Mouse (Mus musculus) lung, embryonic 14.5 days (tissue): Measurements from ENCODE around the gene Clec16a. TPM values are rescaled to one million over a fixed set of nuclear protein-coding genes. Genes with fewer than 3 reads are reported as not detected.

Experiments used
- ATAC-seq: fragments of 200-750 bp; cut with Nextera tagmentation; 2 replicates; pipeline ENCODE4 v1.8.0; 2017; ENCODE audit warnings: mild to moderate bottlenecking, moderate TSS enrichment, moderate library complexity; ENCODE audit not compliant: insufficient read depth
- DNase-seq: peaks from one replicate; pipeline ENCODE4 v3.0.0-alpha.2; 2015
- H3K27ac ChIP-seq: fragments of 300-500 bp; sonication (generic); 2 replicates; pipeline ENCODE4 v1.5.1; 2014; ENCODE audit warnings: low read depth, mild to moderate bottlenecking, moderate library complexity
- H3K27me3 ChIP-seq: fragments of 300-500 bp; sonication (generic); 2 replicates; pipeline ENCODE4 v1.6.1; 2014; ENCODE audit warnings: low read length, control low read depth; ENCODE audit not compliant: insufficient read depth
- H3K36me3 ChIP-seq: fragments of 300-500 bp; sonication (generic); 2 replicates; pipeline ENCODE4 v1.6.1; 2014; ENCODE audit warnings: control low read depth; ENCODE audit not compliant: insufficient read depth
- H3K4me1 ChIP-seq: fragments of 300-500 bp; sonication (generic); 2 replicates; pipeline ENCODE4 v1.6.1; 2014; ENCODE audit warnings: antibody characterized with exemption, control low read depth; ENCODE audit not compliant: insufficient read depth
- H3K4me2 ChIP-seq: fragments of 300-500 bp; sonication (generic); 2 replicates; pipeline ENCODE4 v1.6.1; 2014; ENCODE audit warnings: mild to moderate bottlenecking
- H3K4me3 ChIP-seq: fragments of 300-500 bp; sonication (generic); 2 replicates; pipeline ENCODE4 v1.5.1; 2014; ENCODE audit warnings: low read depth, low read length
- H3K9ac ChIP-seq: fragments of 300-500 bp; sonication (generic); 2 replicates; pipeline ENCODE4 v1.6.1; 2014
- H3K9me3 ChIP-seq: fragments of 300-500 bp; sonication (generic); 2 replicates; pipeline ENCODE4 v1.6.1; 2016; ENCODE audit warnings: low read depth, low read length, control low read depth
- CTCF ChIP-seq: IDR thresholded peaks from 2 replicates; pipeline ENCODE4 v1.5.1; 2016; ENCODE audit warnings: antibody characterized with exemption, low read depth
- WGBS: fragments of 180-500 bp; shearing (Covaris S2); extraction: QIAGEN DNeasy Blood & Tissue Kit; methylation state at CpG from one replicate; pipeline ENCODE4 v1.1.7; 2014; 5-methylcytosine and 5-hydroxymethylcytosine counted together
- polyA plus RNA-seq: library from polyadenylated mRNA; unstranded; fragments of >200 nt; fragmentation: Nextera tagmentation; extraction: Ambion mirVana; gene quantifications from 2 replicates; pipeline ENCODE4 v1.2.1, GENCODE M21; 2014

Gene Clec16a
- polyA plus RNA-seq, 1 experiment from 2014 or later: 27.4 TPM

- Histone ChIP-seq H3K4me2 (no peak overlapping the region), H3K4me1 (no peaks in the 10 kb centered on the region), H3K36me3 (no peaks in the 10 kb centered on the region), H3K9ac (no peak overlapping the region), H3K9me3 (no peaks in the 10 kb centered on the region), H3K4me3 (no peak overlapping the region), H3K27ac (no peak overlapping the region), H3K27me3 (no peaks in the 10 kb centered on the region)
- no peak for ATAC-seq
- no peak for DNase-seq
- 83% methylated on average over 2 of the region's 2 CpGs for WGBS
- TF ChIP-seq CTCF: no peak
These were observed 170.5 kb downstream of the Clec16a start for GRCm38 (mm10) chr16:10715632-10716031.

DNA sequence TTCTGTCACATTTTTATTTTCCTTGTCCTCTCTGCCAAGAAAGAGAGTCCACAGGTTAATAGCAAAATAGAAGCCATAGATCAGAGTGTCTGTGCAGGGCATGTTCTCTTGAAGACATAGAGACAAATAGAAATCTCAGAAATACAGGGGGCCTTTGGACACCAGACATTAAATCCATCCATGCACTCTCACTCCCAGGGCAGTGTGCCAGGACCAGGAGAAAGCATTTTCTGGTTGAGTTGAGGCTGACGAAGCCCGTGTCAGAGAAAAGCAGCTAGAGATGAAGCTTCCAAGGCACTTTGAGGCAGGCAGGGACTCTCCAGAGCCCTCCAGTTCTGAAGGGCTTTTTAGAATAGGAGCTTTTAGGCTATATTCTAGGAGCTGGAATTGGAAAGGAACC is 171.6 kb downstream of the Clec16a start:
- peak; percentile 44 for DNase-seq
- no peak for ATAC-seq
- Histone ChIP-seq H3K4me2 (no peak overlapping the region), H3K27ac (no peak overlapping the region), H3K36me3 (no peaks in the 10 kb centered on the region), H3K9me3 (no peaks in the 10 kb centered on the region), H3K9ac (no peak overlapping the region), H3K27me3 (no peaks in the 10 kb centered on the region), H3K4me3 (no peak overlapping the region), H3K4me1 (no peaks in the 10 kb centered on the region)
- WGBS: 39% methylated on average over 2 of the region's 2 CpGs
- TF ChIP-seq CTCF: no peak

DNA sequence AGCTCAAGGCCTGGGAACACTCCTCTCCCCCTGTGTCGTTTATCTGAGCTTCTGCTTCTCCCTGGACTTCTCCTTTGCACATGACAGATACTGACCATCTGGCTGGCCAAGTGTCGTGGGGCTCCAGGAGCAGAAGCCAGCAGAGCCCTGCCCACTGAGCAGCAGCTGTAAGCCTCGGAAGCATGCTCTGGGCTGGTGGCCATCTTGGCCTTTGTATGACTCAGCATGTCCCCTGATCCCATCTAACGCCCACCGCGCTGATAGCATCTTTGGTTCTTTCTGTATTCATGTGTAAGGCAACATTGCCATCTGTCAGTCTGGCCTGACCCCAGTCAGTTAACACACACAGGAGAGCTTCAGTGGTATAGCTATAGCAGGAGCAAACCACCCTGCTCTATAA is 174.8 kb downstream of the Clec16a start:
- H3K27ac ChIP-seq: no peak overlapping the region
- H3K9ac ChIP-seq: no peak overlapping the region
- no peak for TF ChIP-seq CTCF
- H3K4me3 ChIP-seq: no peak overlapping the region
- H3K27me3 ChIP-seq: no peaks in the 10 kb centered on the region
- H3K4me1 ChIP-seq: peaks cover 22% of the 10 kb centered on the region
- no peak for ATAC-seq
- no peak for DNase-seq
- H3K4me2 ChIP-seq: no peak overlapping the region
- H3K9me3 ChIP-seq: no peaks in the 10 kb centered on the region
- 54% methylated on average over 6 of the region's 6 CpGs for WGBS
- no peaks in the 10 kb centered on the region for H3K36me3 ChIP-seq

DNA sequence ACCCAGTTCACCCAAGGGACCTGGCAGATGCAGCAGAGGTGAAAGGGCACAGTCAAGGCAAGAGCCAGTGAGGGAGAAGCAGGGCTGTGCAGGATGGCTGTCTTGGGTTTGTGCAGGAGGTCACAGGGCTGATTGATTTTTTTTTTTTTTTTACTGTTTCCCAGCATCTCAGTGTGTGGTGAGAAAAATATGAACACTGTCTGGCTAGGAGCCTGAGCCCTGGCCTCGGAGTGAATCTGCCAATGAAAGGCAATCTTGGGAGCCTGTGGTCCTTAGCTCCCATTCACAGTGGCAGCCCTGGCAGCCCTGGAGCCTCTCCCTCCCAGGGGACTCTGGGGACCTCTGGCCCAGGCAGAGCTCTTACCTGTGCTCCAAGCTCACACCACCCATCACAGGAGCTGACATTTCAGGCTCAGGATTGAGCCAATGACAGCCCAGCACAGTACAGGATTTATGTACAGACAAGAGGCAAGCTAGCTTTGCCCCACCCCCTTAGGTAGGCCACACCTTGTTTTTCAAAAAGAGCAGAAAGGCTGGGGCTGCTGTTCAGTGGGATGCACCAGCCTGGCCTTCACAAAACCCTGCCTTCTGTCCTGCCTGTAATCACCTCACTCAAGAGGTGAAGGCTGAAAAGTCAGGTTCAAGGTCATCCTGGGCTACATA is 177.9 kb downstream of the Clec16a start:
- peaks cover 29% of the 10 kb centered on the region for H3K4me1 ChIP-seq
- peak overlapping the region; percentile 8; the same call in 1 of the 2 replicates for H3K27ac ChIP-seq
- no peak overlapping the region for H3K4me2 ChIP-seq
- H3K36me3 ChIP-seq: no peaks in the 10 kb centered on the region
- WGBS: 31% methylated on average over 1 of the region's 1 CpGs
- DNase-seq (peak; percentile 56), ATAC-seq (peak; percentile 16; the same call in 1 of the 2 replicates)
- no peak overlapping the region for H3K4me3 ChIP-seq
- no peaks in the 10 kb centered on the region for H3K9me3 ChIP-seq
- no peak for TF ChIP-seq CTCF
- no peak overlapping the region for H3K9ac ChIP-seq
- no peaks in the 10 kb centered on the region for H3K27me3 ChIP-seq

DNA sequence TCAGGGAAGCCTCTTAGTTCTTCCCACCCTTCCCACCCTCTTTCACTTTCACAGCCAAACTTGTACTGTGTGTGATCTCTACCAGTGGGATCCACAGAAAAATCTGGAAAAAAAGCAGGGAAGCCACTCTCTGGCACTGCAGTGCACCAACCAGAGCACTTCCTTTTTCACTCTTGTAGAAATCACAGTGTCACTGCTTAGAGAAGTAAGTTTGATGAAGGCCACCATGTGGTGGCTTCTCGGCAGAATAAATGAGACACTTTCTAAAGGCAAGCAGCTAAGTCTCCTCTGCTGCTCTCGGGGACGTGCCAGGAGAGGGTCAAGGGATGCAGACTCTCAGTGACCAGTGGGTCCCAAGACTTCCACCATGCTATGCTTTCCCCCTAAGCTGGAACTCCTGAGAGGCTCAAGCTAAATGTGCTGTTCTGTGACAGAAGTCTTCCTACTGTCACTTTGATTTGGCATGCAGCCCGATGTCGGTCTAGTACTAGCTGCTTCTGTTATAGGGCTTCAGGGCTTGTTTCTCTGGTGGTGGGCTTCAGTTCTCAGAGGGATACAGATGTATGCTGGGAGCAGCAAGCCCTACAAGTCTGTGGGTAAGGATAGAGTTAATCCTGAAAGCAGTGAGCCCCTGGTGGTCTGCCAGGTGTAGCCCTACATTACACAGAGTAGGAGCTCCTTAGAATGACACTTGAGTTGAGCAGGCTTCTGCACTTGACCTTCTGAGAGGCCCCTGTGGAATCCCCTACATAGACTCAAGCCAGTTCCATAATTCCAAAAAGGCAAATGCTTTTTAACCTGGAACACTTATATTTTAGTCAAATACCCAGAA is 178.9 kb downstream of the Clec16a start:
- no peak overlapping the region for H3K9ac ChIP-seq
- no peaks in the 10 kb centered on the region for H3K36me3 ChIP-seq
- H3K4me2 ChIP-seq: no peak overlapping the region
- TF ChIP-seq CTCF: no peak; the same call in 1 of the 2 replicates
- H3K27ac ChIP-seq: peak overlapping the region; percentile 43; the same call in 1 of the 2 replicates
- WGBS: 28% methylated on average over 5 of the region's 5 CpGs
- ATAC-seq (peak; percentile 60), DNase-seq (peak; percentile 87)
- H3K27me3 ChIP-seq: no peaks in the 10 kb centered on the region
- no peaks in the 10 kb centered on the region for H3K9me3 ChIP-seq
- H3K4me1 ChIP-seq: peaks cover 29% of the 10 kb centered on the region
- no peak overlapping the region for H3K4me3 ChIP-seq

DNA sequence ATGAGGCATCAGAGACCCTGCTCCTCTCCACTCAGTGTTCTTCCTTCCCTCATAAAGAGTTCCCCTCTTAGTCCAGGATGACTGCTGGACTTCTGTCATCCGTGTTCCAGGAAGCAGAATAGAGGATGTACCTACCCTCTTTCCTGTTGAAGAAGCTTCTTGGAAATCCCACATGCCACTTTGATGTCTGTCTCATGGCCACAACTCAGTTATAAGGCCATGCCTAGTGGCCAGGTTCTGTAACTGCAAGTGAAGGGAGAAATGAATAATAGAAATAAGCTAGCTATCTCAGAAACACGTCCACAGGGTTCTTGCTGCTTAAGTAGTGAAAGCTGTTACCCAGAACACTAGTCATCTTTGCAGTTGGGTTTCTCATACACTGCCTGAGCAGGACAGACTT is 180.0 kb downstream of the Clec16a start:
- no peaks in the 10 kb centered on the region for H3K27me3 ChIP-seq
- peak; percentile 52 for TF ChIP-seq CTCF
- ATAC-seq (no peak), DNase-seq (no peak)
- no peak overlapping the region for H3K4me3 ChIP-seq
- H3K9me3 ChIP-seq: no peaks in the 10 kb centered on the region
- H3K4me2 ChIP-seq: no peak overlapping the region
- 0 out of 2 replicates have a peak overlapping the region, but pooled peaks have one; percentile 13 for H3K27ac ChIP-seq
- 65% methylated on average over 2 of the region's 2 CpGs for WGBS
- no peak overlapping the region for H3K9ac ChIP-seq
- H3K4me1 ChIP-seq: peaks cover 29% of the 10 kb centered on the region
- H3K36me3 ChIP-seq: no peaks in the 10 kb centered on the region

- peak overlapping the region; percentile 56; the same call in 1 of the 2 replicates for H3K27ac ChIP-seq
These were observed 182.5 kb downstream of the Clec16a start for GRCm38 (mm10) chr16:10727630-10728029.

More at GRCm38 (mm10) chr16:10727630-10728029, 182.5 kb downstream of the Clec16a start:
- no peak overlapping the region for H3K9ac ChIP-seq
- H3K4me2 ChIP-seq: no peak overlapping the region
- no peak for TF ChIP-seq CTCF
- H3K4me3 ChIP-seq: no peak overlapping the region
- H3K4me1 ChIP-seq: peaks cover 26% of the 10 kb centered on the region
- H3K36me3 ChIP-seq: no peaks in the 10 kb centered on the region
- no peaks in the 10 kb centered on the region for H3K9me3 ChIP-seq
- DNase-seq (peak; percentile 87), ATAC-seq (peak; percentile 80)
- no peaks in the 10 kb centered on the region for H3K27me3 ChIP-seq
- WGBS: 30% methylated on average over 4 of the region's 4 CpGs
